In the genomic region with DNA sequence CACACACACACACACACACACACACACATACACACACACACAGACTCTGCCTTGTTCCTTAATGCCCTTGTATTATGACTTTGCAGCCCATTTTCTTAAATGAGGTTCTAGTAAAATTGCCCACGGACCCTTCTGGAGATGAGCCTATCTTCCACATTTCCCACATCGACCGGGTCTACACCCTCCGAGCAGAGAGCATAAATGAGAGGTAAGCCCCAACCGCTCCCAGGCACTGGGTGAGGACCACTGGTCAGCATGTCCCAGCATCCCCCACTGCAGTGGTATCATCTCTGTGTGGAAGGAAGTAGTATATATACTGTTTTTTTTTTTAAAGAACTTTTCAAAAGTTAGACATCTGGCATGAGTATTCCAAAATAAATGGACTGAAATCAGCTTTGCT, we compare ENCODE assay signal across 19 mouse cellular contexts.
A peak's percentile ranks its signal among the peaks of the same experiment; 100 is the strongest.
DNase-seq lines count a peak whose midpoint lies in the region; ATAC-seq lines count a peak whose summit lies in the region.
"Had no signal": no experiment of that assay in that cellular context is flagged by ENCODE, and none has a peak within 500 bp of the region (broad histone marks: within the 10 kb centered on the region; RNA-seq: fewer than 3 reads in every experiment).

No protein-coding gene starts in this region.

- no peak overlapping the region for H3K4me3 ChIP-seq in embryonic facial prominence, embryonic 13.5 days
- no peak overlapping the region for H3K4me3 ChIP-seq in embryonic facial prominence, embryonic 10.5 days
- no peak overlapping the region for H3K4me3 ChIP-seq in forebrain, embryonic 14.5 days (ENCODE audit: low read depth, low read length)
- H3K4me3 ChIP-seq in forebrain, embryonic 11.5 days (ENCODE audit: low read depth, low read length): no peak overlapping the region
- no peak overlapping the region for H3K4me3 ChIP-seq in forebrain, embryonic 16.5 days (replicated peaks; ENCODE audit: low read length)

- H3K9ac ChIP-seq in embryonic facial prominence, embryonic 13.5 days: no peak overlapping the region
- H3K9ac ChIP-seq in forebrain, embryonic 14.5 days (ENCODE audit: low read length): no peak overlapping the region
- H3K9ac ChIP-seq in forebrain, embryonic 11.5 days (ENCODE audit: low read length): no peak overlapping the region
- no peak overlapping the region for H3K9ac ChIP-seq in forebrain, embryonic 16.5 days (replicated peaks; ENCODE audit: low read depth, low read length)

- no peaks in the 10 kb centered on the region for H3K27me3 ChIP-seq in embryonic facial prominence, embryonic 13.5 days
- H3K27me3 ChIP-seq in embryonic facial prominence, embryonic 10.5 days (replicated peaks; ENCODE audit: low read depth, poor library complexity, severe bottlenecking): no peaks in the 10 kb centered on the region
- H3K27me3 ChIP-seq in forebrain, embryonic 14.5 days (replicated peaks; ENCODE audit: control insufficient read depth, insufficient read depth, low read length): no peaks in the 10 kb centered on the region
- no peaks in the 10 kb centered on the region for H3K27me3 ChIP-seq in forebrain, embryonic 11.5 days (ENCODE audit: control insufficient read depth, insufficient read depth, low read length)
- H3K27me3 ChIP-seq in forebrain, embryonic 16.5 days (replicated peaks; ENCODE audit: control insufficient read depth, insufficient read depth, low read length): no peaks in the 10 kb centered on the region
- H3K27me3 ChIP-seq: CH12.LX, Patski had no signal

- 88% methylated on average over 5 of the region's 5 CpGs for WGBS in embryonic facial prominence, embryonic 13.5 days
- 95% methylated on average over 5 of the region's 5 CpGs for whole genome bisulfite sequencing in embryonic facial prominence, embryonic 10.5 days
- WGBS in forebrain, embryonic 14.5 days: 94% methylated on average over 5 of the region's 5 CpGs
- 86% methylated on average over 5 of the region's 5 CpGs for WGBS in forebrain, embryonic 11.5 days
- WGBS in forebrain, embryonic 16.5 days: 83% methylated on average over 5 of the region's 5 CpGs

- ATAC-seq in embryonic facial prominence, embryonic 13.5 days (ENCODE audit: insufficient number of reproducible peaks, insufficient read depth, low FRiP score, low TSS enrichment, low read depth): no peak
- no peak for ATAC-seq in forebrain, embryonic 14.5 days
- no peak for ATAC-seq in forebrain, embryonic 11.5 days (replicated peaks; ENCODE audit: low FRiP score)
- peak; percentile 21; the same call in 1 of the 2 replicates for ATAC-seq in frontal cortex, adult (ENCODE audit: low TSS enrichment)
- ATAC-seq in forebrain, embryonic 16.5 days: no peak
- ATAC-seq: activated CD4-positive, CD25-positive, alpha-beta regulatory T cell, adult 4 months; CD4-positive, CD25-positive, alpha-beta regulatory T cell, adult 4 months; Patski had no signal

- H3K4me1 ChIP-seq in embryonic facial prominence, embryonic 13.5 days: peaks cover 9% of the 10 kb centered on the region; the same call in 1 of the 2 replicates
- H3K4me1 ChIP-seq in embryonic facial prominence, embryonic 10.5 days: no peaks in the 10 kb centered on the region
- H3K4me1 ChIP-seq in forebrain, embryonic 14.5 days (ENCODE audit: control insufficient read depth, insufficient read depth, low read length): no peaks in the 10 kb centered on the region
- H3K4me1 ChIP-seq in forebrain, embryonic 11.5 days (replicated peaks; ENCODE audit: control insufficient read depth, insufficient read depth, low read length): no peaks in the 10 kb centered on the region
- H3K4me1 ChIP-seq in forebrain, embryonic 16.5 days (replicated peaks; ENCODE audit: control insufficient read depth, insufficient read depth, low read length): peaks cover 14% of the 10 kb centered on the region

- no peaks in the 10 kb centered on the region for H3K36me3 ChIP-seq in embryonic facial prominence, embryonic 13.5 days
- no peaks in the 10 kb centered on the region for H3K36me3 ChIP-seq in embryonic facial prominence, embryonic 10.5 days (replicated peaks)
- H3K36me3 ChIP-seq in forebrain, embryonic 14.5 days (ENCODE audit: control insufficient read depth, insufficient read depth, low read length): no peaks in the 10 kb centered on the region
- no peaks in the 10 kb centered on the region for H3K36me3 ChIP-seq in forebrain, embryonic 11.5 days (ENCODE audit: control insufficient read depth, insufficient read depth, low read length)
- H3K36me3 ChIP-seq in forebrain, embryonic 16.5 days (ENCODE audit: control insufficient read depth, insufficient read depth): peaks cover 7% of the 10 kb centered on the region
- H3K36me3 ChIP-seq: G1E had no signal

- H3K4me2 ChIP-seq in embryonic facial prominence, embryonic 13.5 days: no peak overlapping the region
- no peak overlapping the region for H3K4me2 ChIP-seq in forebrain, embryonic 14.5 days (ENCODE audit: low read length)
- no peak overlapping the region for H3K4me2 ChIP-seq in forebrain, embryonic 11.5 days (ENCODE audit: low read depth, low read length, severe bottlenecking)
- no peak overlapping the region for H3K4me2 ChIP-seq in forebrain, embryonic 16.5 days (ENCODE audit: low read length)

- no peaks in the 10 kb centered on the region for H3K9me3 ChIP-seq in embryonic facial prominence, embryonic 13.5 days
- no peaks in the 10 kb centered on the region for H3K9me3 ChIP-seq in embryonic facial prominence, embryonic 10.5 days
- H3K9me3 ChIP-seq in forebrain, embryonic 14.5 days (replicated peaks; ENCODE audit: control insufficient read depth, low read length): no peaks in the 10 kb centered on the region
- H3K9me3 ChIP-seq in forebrain, embryonic 11.5 days (ENCODE audit: control insufficient read depth, low read length): no peaks in the 10 kb centered on the region
- H3K9me3 ChIP-seq in forebrain, embryonic 16.5 days (ENCODE audit: control insufficient read depth, low read length): no peaks in the 10 kb centered on the region

- no peak for DNase-seq in embryonic facial prominence, embryonic 10.5 days (ENCODE audit: low spot score)
- no peak for DNase-seq in forebrain, embryonic 14.5 days (ENCODE audit: low spot score)
- no peak for DNase-seq in forebrain, embryonic 11.5 days (ENCODE audit: low spot score)
- no peak for DNase-seq in frontal cortex, postnatal 10 days (ENCODE audit: low spot score in 2 of 2)
- no peak for DNase-seq in layer of hippocampus, postnatal 25 days (ENCODE audit: extremely low spot score in 1 of 2, low spot score in 1 of 2)
- DNase-seq: adrenal gland, adult 8-10 months; adrenal gland, postnatal 14 days; adrenal gland, postnatal 36 days; B cell, adult 2 months; cerebellum, adult 11-12 months; cerebellum, adult 9-10 months had no signal

- H3K27ac ChIP-seq in embryonic facial prominence, embryonic 13.5 days: 0 out of 2 replicates have a peak overlapping the region, but pooled peaks have one; percentile 12
- H3K27ac ChIP-seq in embryonic facial prominence, embryonic 10.5 days (replicated peaks): no peak overlapping the region
- H3K27ac ChIP-seq in forebrain, embryonic 14.5 days (ENCODE audit: low read depth, low read length): peak overlapping the region; percentile 68
- no peak overlapping the region for H3K27ac ChIP-seq in forebrain, embryonic 11.5 days (ENCODE audit: low read depth, low read length)
- H3K27ac ChIP-seq in forebrain, embryonic 16.5 days (ENCODE audit: low read length): peak overlapping the region; percentile 91

Comparison
In these comparisons a context has a peak if more than half of its experiments do, and no peak if none do; other contexts are left out.
1. H3K27ac ChIP-seq: peak in embryonic facial prominence, embryonic 13.5 days (single experiment), forebrain, embryonic 14.5 days (single experiment) and forebrain, embryonic 16.5 days (single experiment); none in embryonic facial prominence, embryonic 10.5 days (single experiment) and forebrain, embryonic 11.5 days (single experiment).